Mouse (Mus musculus) cerebellum, adult 11 months (tissue): ENCODE measurements around the gene Zfp953.
A peak's percentile ranks its signal among the peaks of the same experiment; 100 is the strongest.
"Not testable (repeated sequence)": the region's sequence is repeated elsewhere in the genome, so short reads cannot be mapped to it uniquely, and the experiment has no call there.

Source experiments
- DNase-seq: peaks from one replicate; pipeline ENCODE4 v3.0.0; 2022

The Zfp953 gene

GRCm38 (mm10) chr13:67360131-67360744 lies at the start of gene Zfp953, which contains the start of gene Gm28044:
Gene Zfp953 (minus strand): TSS chr13:67360605.
Gene Gm28044 (minus strand): TSS chr13:67360536.
- DNase-seq: peak; percentile 80

- DNase-seq: peak; percentile 41
These were observed 38.9 kb upstream of the Zfp953 start, which contains the start of gene Zfp429 for GRCm38 (mm10) chr13:67399183-67399903. Gene Zfp429 (minus strand): TSS chr13:67399819.

GRCm38 (mm10) chr13:67376255-67376654 lies 15.8 kb upstream of the Zfp953 start:
- not testable (repeated sequence) for DNase-seq

GRCm38 (mm10) chr13:67375050-67375911 lies 14.9 kb upstream of the Zfp953 start, which contains the start of the genes Gm28041 and Zfp456:
Gene Gm28041 (minus strand): TSS chr13:67375733.
Gene Zfp456 (minus strand): TSS chr13:67375810.
- DNase-seq: not testable (repeated sequence)

- no peak for DNase-seq
These were observed 8.6 kb downstream of the Zfp953 start for GRCm38 (mm10) chr13:67351854-67352253.

- no peak for DNase-seq
These were observed 17.0 kb downstream of the Zfp953 start for GRCm38 (mm10) chr13:67343422-67343821.

GRCm38 (mm10) chr13:67332877-67333276 lies 27.5 kb downstream of the Zfp953 start:
- no peak for DNase-seq

GRCm38 (mm10) chr13:67332019-67332724 lies 28.2 kb downstream of the Zfp953 start, which contains the start of gene Zfp595:
Gene Zfp595 (minus strand): TSS chr13:67332570.
- DNase-seq: peak; percentile 65

- DNase-seq: no peak
These were observed 53.7 kb downstream of the Zfp953 start for GRCm38 (mm10) chr13:67306718-67307117.

GRCm38 (mm10) chr13:67305822-67306672 lies 54.4 kb downstream of the Zfp953 start, which contains the start of gene Zfp457:
Gene Zfp457 (minus strand): TSS chr13:67306485.
- DNase-seq: peak; percentile 84
